Mouse (Mus musculus): ENCODE data around the gene S100pbp.

S100pbp gene

DNA sequence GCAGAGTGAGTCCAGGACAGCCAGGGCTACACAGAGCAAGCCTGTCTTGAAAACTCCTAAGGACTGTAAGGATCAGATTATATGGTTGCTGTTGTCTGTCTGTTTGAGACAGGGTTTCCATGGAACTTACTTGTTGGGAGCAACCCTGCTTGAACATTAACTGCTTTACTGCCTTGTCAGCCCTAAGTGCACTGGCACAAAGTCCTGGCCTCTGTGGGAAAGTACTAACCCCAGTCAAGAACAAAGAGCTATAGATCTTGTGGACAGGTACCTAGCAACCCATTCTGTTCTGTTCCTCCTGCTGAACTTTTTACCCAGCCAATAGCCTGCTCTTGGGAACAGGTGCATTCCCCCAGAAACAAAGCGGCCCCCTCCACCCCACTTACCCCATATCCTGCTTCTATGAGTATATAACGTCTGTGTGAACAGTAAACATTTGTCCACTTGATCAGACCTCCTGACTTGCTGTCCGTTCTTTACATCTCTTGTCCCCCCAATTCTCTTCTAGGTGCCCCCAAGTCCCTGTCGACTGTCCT is 38.2 kb downstream of the S100pbp start:
- DNase-seq (ENCODE audit: low spot score): no peak

- no peak for DNase-seq (ENCODE audit: low spot score)
These were observed 40.2 kb downstream of the S100pbp start for GRCm38 (mm10) chr4:129149321-129149720.

DNA sequence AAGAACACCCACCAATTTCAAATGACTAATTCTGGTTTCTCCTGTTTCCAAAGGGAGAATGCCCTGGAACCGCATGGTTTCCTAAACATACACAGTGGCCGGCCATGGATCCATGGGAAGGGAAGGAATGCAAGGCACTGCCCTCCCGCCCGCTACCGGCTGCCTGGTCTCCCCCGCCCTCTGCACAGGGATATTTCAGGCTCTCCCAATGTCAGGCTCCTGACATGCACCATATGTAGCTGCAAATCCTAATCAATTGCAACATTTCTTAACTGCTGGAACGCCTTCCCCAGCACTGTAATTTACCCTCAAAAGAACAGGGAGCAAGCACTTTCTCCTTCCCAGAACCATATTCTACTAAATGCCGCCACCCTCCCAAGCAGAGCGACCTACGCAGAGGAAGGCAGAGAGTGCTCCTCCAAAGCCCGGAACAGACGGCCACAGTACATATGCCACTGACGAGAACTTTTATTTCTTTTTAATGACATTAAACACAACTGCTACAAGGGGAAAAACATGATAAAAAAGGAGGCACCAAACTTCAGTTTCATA is 41.9 kb downstream of the S100pbp start:
- no peak for DNase-seq (ENCODE audit: low spot score)

GRCm38 (mm10) chr4:129146392-129146791 is 43.1 kb downstream of the S100pbp start:
- DNase-seq (ENCODE audit: low spot score): no peak

DNA sequence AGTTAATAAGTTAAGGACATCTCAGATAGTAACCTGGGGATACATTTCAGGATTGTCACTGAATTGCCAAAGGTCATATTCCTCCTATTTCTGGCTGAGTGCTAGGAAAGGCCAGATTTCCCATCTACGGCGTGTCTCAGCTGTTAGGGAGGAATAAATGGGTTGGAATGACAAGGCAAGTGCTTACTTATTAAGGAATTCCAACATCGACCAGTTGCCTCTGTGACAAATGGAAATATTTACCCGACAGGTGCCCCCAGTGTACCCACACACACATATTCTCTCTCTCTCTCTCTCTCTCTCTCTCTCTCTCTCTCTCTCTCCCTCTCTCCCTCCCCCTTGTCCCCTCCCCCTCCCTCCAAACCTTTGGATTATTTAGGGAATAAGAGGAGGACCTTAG is 43.6 kb downstream of the S100pbp start:
- no peak for DNase-seq (ENCODE audit: low spot score)

GRCm38 (mm10) chr4:129145411-129145810 is 44.1 kb downstream of the S100pbp start:
- DNase-seq (ENCODE audit: low spot score): no peak

GRCm38 (mm10) chr4:129144401-129145367 is 44.8 kb downstream of the S100pbp start:
- DNase-seq (ENCODE audit: low spot score): no peak

DNA sequence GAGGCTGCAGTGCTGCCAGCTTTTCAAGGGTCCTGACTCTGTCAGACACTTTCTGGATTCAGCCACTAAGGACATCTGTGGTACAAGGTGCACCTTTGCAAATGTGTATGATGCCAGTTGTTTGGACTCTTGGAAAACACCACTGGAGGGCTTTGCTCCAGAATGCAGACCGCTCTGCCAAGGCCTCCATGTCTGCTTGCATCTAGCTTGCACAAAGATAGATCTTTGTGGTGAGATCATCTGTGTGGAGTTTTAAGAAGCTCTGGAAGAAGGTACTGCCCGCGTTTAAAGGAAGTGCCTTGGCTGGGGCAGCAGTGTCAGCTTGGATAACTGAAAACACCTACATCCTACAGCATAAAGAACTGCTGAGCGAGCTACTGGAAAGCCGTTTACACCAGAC is 46.0 kb downstream of the S100pbp start:
- no peak for DNase-seq (ENCODE audit: low spot score)

- no peak for DNase-seq (ENCODE audit: low spot score)
These were observed 47.0 kb downstream of the S100pbp start for GRCm38 (mm10) chr4:129142439-129143045.

DNA sequence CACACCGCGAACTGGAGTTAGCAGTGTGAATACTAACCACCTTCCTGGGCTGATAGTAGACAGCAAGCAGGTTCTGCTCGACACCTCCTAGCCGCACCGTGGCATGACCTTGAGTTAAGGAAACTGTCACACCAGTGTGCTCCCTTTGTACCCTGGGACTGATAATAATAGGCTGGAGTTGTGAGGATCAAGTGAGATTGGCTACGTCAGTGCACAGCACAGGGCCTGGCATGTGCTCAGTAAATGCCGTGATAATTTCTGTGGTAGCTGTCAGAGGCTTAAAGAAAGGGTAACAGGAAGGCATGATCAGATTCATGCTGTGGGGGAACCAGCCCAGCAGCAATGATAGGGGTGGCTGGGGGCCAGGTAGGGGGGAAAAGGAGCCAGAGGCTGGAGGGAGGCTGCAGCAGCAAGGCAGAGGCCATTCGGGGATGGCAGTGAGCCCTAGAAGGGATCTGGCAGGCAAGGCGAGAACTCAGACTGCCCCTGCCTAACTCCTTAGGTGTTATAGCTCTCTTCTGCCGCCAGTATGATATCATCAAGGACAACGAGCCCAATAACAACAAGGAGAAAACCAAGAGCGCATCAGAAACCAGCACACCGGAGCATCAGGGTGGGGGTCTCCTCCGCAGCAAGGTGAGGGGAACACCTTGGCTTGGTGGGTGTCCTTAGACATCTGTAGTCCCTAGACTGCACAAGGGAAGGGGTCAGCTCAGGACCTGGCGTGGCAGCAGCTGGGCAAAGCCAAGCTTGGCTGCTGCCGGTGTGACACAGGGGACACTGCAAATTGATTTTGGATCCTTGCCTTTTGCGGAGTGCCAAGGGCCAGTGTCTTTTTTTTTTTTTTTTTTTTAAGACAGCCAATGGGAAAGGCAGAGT is 47.7 kb downstream of the S100pbp start:
- no peak for DNase-seq (ENCODE audit: low spot score)

DNA sequence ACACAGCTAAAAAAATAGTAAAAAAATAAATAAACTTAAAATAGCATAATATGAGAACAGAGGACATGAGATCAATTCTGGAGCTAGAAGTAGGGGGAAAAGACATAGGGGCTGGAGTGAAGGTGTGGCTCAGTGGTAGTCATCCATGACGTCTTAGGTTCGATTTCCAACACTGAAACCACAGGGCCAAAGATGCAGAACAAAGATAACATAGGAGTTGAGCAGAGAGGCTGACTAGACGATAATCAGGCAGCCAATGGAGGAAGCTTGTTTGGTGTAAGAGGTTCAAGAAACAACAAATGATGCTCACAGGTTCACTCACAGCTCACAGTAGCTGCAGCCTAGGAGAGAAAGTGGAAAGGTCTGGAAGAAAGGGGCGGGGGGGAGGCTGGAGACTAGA is 48.7 kb downstream of the S100pbp start:
- DNase-seq (ENCODE audit: low spot score): no peak

DNA sequence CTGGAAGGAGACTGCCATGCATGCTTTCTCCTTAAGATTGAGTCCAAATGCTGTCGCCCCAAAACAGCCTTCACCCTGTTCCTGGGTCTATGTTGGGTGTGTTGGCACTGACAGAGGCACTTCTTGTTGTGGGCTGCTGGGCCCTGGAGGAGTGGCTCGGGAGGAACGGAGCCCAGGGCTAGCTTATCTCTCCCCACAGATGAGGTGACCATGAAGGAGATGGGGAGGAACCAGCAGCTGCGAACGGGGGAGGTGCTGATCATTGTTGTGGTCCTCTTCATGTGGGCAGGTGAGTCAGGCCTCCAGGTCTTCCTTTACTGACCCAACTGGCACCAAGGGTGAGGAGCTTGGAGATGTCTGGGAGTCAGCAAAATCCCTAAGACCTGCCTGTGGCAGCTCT is 49.9 kb downstream of the S100pbp start:
- DNase-seq (ENCODE audit: low spot score): no peak

DNA sequence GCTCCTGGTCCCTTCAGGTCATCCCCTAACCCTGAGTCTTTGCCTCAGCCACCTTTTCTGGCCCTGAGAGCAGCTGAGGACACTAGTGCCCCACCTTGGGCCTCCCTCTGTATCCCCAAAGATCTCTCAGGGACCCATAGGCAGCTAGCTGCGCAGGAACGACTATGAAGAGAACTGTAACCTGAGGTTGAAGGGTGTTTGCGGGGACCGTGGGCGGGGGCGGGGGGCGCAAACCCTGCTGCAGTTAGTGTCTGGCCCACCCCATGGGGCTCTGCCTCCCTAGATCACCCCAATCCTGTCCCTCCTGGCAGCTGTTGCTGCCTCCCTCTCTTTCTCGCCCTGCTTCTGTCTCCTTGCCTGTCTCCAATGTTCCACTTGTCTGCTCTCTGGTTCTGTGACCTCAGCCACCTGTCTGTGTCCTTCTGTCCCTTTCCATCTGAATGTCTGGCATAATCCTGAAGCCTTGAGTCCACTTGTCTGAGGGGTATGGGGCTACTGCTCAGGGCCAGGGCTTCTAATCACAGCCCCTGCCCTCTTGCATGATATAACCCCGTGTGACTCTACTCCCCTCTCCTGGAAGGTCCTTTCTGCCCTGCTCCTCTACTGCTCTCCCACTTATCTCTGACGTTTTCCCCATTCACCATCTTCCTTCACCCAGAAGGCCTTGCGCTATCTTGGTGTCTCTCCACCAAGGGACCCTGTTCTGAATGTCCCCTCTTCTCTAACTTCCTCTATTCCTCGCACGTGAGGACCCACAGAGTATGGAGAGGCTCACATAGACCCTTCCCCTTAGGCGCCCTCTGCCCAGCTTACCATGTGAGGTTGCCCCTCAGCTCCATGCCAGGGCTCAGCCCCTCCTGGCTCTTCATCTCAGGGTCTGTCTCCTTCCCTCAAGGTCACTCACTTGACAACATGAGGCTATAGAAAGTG is 51.9 kb downstream of the S100pbp start:
- no peak for DNase-seq (ENCODE audit: low spot score)

DNA sequence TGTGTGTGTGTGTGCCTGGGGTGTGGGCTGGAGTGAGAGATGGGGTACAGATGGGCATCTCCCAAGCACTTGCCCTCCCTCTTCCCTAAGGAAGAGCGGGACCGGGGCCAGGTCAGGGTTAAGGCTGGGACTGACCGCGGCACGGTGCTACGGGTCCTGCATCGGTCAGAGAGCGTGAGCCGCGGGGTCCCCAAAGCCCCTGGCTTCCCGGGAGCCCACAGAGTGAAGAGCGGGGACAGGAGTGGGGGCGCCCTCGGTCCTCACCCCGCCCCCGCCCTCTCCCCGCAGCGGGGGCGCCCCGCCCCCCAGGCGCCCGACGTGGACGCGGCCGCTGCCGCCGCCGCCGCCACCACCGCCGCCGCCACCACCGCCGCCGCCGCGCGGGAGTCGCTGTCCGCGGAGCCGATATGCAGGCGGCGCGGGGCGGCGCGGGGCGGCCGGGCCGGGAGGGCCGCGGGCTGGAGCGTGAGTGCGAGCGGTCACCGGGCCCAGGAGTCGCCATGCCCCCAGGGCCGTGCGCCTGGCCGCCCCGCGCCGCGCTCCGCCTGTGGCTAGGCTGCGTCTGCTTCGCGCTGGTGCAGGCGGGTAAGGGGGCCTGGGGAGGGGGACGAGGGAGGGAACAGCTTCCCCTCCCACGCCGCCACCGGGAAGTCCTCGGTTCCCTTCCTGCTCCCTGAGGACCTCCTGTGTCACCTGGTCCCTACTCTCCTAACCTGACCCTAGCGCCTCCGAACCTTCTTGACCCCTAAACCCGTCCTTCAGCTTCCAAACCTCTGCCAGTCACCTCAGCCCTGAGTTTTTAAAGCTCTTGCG is 52.7 kb downstream of the S100pbp start, which contains the start of gene Fndc5:
Fndc5 (plus strand) TSS at position 421 of the 813 bp plus-strand sequence.
- DNase-seq (ENCODE audit: low spot score): peak; percentile 42

- no peak for DNase-seq (ENCODE audit: low spot score)
These were observed 53.3 kb downstream of the S100pbp start for GRCm38 (mm10) chr4:129136189-129136578.

GRCm38 (mm10) chr4:129135637-129136036 is 53.9 kb downstream of the S100pbp start:
- DNase-seq (ENCODE audit: low spot score): no peak

- peak; percentile 92 for DNase-seq (ENCODE audit: low spot score)
These were observed 54.5 kb downstream of the S100pbp start for GRCm38 (mm10) chr4:129134799-129135585.

DNA sequence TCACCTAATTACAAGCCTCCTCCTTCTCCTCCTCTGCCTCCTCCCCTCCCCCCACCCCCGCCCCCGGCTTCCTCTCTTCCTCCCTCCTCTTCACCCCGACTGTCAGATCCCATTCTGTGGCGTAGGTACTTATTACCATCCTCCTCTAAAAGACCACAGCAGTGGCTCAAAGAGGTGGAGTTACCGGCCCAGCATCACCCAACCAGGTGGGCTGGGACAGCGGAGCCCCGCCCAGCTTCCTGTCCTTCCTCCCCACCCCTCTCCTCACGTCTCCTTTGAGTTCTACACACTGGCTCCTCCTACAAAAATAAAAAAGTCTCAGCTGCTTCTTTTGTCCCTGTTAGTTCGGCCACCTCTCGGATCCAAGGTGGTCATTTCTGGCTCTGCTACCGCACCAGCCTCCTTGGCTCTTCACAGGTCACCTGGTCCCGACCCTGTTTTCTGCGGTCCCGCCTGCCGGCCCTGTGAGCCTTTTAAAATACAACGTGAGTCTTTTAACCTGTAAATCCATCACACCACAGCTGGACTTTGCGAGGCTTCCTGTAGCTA is 58.7 kb downstream of the S100pbp start:
- DNase-seq (ENCODE audit: low spot score): peak; percentile 67

GRCm38 (mm10) chr4:129130149-129130548 is 59.4 kb downstream of the S100pbp start:
- DNase-seq (ENCODE audit: low spot score): peak; percentile 74
